Mouse (Mus musculus) heart, embryonic 10.5 days (tissue): ENCODE results near the gene Strada. TPM values are rescaled to one million over a fixed set of nuclear protein-coding genes. Genes with fewer than 3 reads are reported as not detected.

Experiments
- DNase-seq: peaks from one replicate; pipeline ENCODE4 v3.0.0-alpha.2; 2017; ENCODE audit warnings: low spot score
- H3K27ac ChIP-seq: fragments of 300-500 bp; sonication (generic); 2 replicates; pipeline ENCODE4 v1.5.1; 2016; ENCODE audit warnings: mild to moderate bottlenecking
- H3K27me3 ChIP-seq: fragments of 300-500 bp; sonication (generic); 2 replicates; pipeline ENCODE4 v1.6.1; 2016; ENCODE audit warnings: mild to moderate bottlenecking; ENCODE audit not compliant: poor library complexity, insufficient read depth, severe bottlenecking
- H3K36me3 ChIP-seq: fragments of 300-500 bp; sonication (generic); 2 replicates; pipeline ENCODE4 v1.6.1; 2016; ENCODE audit warnings: mild to moderate bottlenecking, moderate library complexity
- H3K4me1 ChIP-seq: fragments of 300-500 bp; sonication (generic); 2 replicates; pipeline ENCODE4 v1.6.1; 2016; ENCODE audit warnings: mild to moderate bottlenecking
- H3K4me3 ChIP-seq: fragments of 300-500 bp; sonication (generic); 2 replicates; pipeline ENCODE4 v1.5.1; 2016; ENCODE audit warnings: mild to moderate bottlenecking, moderate library complexity
- H3K9me3 ChIP-seq: fragments of 300-500 bp; sonication (generic); 2 replicates; pipeline ENCODE4 v1.6.1; 2016; ENCODE audit warnings: mild to moderate bottlenecking, moderate library complexity
- WGBS: fragments of 180-500 bp; shearing (Covaris S2); methylation state at CpG from one replicate; pipeline ENCODE4 v1.1.7; 2016; 5-methylcytosine and 5-hydroxymethylcytosine counted together
- polyA plus RNA-seq: library from polyadenylated mRNA; unstranded; fragments of >200 nt; fragmentation: Nextera tagmentation; extraction: Ambion mirVana; gene quantifications from 2 replicates; pipeline ENCODE4 v1.2.1, GENCODE M21; 2016

The Strada gene
- polyA plus RNA-seq, 1 experiment from 2014 or later = 27.4 TPM

DNA sequence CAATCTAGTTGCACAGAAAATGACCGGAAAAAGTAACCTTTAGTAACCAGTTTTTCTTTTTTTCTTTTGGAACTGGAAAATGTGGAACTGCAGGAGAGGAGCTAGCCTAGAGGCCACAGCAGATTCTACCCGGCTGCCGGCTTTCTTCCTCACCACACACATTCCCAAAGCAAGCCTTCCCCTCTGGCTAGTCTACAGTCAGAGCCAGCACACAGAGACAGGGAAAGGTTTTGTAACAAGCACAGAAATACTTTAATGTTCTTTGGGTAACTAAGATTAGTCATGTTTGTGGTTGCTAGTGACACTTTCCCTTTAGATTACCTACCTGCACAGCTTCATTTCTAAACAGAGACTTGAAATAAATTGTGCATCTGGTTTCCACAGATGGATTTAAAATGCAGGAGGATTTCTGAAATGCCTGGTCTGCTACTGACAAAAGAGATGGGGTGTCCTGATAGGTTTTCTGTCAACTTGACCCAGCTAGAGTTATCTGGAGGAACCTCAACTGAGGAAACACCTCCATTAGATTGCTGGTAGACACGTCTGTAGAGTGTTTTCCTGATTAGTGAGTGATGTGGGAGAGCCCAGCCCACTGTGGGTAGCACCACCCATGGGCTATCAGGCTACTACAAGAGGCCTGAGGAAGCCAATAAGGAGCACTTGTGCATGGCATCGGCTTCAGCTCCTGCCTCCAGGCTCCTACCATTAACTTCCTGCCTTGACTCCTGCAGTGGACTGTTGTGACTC, 23.8 kb downstream of the Strada start:
- no peak overlapping the region for H3K4me3 ChIP-seq
- no peaks in the 10 kb centered on the region for H3K9me3 ChIP-seq
- H3K36me3 ChIP-seq = 0 out of 2 replicates have a peak, but pooled peaks cover 5% of the 10 kb centered on the region
- DNase-seq = no peak
- H3K27ac ChIP-seq = no peak overlapping the region
- H3K4me1 ChIP-seq = peaks cover 8% of the 10 kb centered on the region; the same call in 1 of the 2 replicates
- WGBS = 58% methylated on average over 5 of the region's 5 CpGs
- H3K27me3 ChIP-seq = no peaks in the 10 kb centered on the region

DNA sequence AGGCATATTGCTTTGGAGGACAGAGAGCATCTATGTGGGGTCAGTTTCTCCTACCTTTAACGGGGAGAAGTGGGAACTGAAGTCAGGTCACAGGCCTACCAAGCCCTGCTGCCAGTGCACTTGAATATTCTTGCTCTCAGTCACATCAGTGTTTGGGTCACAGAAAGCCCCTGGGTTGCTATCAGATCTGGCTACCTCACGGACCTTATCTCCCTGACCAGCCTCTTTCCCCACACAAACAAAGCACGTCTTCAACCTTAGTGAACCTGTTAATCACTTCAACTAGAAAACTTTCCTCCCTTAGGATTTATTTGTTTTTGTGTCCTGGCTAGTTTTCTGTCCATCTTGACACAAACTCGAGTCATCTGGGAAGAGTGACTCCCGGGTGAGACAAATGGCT, 25.6 kb downstream of the Strada start:
- Histone ChIP-seq H3K27ac (no peak overlapping the region), H3K36me3 (peaks cover 13% of the 10 kb centered on the region; the same call in 1 of the 2 replicates), H3K4me1 (peaks cover 8% of the 10 kb centered on the region; the same call in 1 of the 2 replicates), H3K9me3 (no peaks in the 10 kb centered on the region), H3K27me3 (no peaks in the 10 kb centered on the region), H3K4me3 (no peak overlapping the region)
- 56% methylated on average over 5 of the region's 5 CpGs for WGBS
- no peak for DNase-seq

DNA sequence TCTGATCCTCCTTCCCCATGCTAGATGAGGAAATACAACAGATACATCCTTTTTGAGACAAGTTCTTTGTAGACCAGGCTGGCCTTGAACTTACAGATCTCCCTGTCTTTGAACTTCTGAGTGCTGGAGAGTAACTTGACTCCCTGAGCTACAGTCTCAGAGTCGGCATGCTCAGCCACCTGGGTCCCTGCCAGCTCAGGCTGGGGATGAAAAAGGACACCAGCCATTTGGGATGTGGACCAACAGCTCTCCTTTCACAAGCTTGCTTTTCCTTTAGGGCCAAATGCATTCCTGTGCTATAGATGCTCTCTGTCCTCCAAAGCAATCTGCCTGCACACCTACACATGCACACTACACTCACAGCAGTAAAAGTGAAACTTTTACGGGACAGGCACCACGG, 26.9 kb downstream of the Strada start:
- H3K9me3 ChIP-seq = no peaks in the 10 kb centered on the region
- H3K27ac ChIP-seq = no peak overlapping the region
- peaks cover 22% of the 10 kb centered on the region for H3K36me3 ChIP-seq
- H3K4me3 ChIP-seq = no peak overlapping the region
- no peak for DNase-seq
- peaks cover 8% of the 10 kb centered on the region; the same call in 1 of the 2 replicates for H3K4me1 ChIP-seq
- no peaks in the 10 kb centered on the region for H3K27me3 ChIP-seq
- WGBS = 65% methylated on average over 3 of the region's 3 CpGs

DNA sequence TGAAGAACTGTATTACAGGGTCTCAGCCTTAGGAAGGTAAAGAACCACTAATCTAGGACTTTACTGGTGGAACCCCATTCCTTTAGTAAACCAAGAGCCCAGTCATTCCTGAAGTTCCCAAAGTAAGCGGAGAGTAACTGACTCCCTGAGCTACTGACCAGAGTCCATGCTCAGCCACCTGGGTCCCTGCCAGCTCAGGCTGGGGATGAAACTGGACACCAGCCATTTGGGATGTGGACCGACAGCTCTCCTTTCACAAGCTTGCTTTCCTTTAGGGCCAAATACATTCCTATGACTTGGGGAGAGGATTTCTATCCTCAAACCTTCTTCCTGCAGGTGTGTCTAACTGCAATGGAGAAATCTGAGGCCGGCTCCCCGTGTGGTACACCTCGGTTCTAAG, 27.6 kb downstream of the Strada start:
- 80% methylated on average over 5 of the region's 5 CpGs for WGBS
- H3K36me3 ChIP-seq = peaks cover 25% of the 10 kb centered on the region
- H3K27me3 ChIP-seq = no peaks in the 10 kb centered on the region
- H3K9me3 ChIP-seq = no peaks in the 10 kb centered on the region
- H3K27ac ChIP-seq = no peak overlapping the region
- peaks cover 4% of the 10 kb centered on the region; the same call in 1 of the 2 replicates for H3K4me1 ChIP-seq
- no peak overlapping the region for H3K4me3 ChIP-seq
- DNase-seq = no peak

DNA sequence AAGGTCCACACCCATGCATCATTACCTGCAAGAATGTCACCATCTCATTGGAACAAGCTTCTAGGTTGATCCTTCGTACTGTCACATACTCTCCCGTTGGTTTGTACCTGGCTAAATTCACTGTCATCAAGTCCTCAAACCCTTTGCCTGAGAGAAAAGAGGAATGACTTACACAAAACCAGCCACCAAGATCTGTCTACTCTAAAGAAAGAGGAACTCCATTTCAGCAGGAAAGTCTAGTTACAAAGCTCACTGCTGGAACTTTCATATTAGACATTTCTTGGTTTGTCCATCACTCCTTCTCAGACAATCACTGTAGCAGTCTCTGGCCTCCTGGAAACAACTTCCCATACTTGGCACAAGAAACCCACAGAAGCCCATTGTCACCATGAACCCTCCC, 28.7 kb downstream of the Strada start:
- no peak overlapping the region for H3K27ac ChIP-seq
- no peaks in the 10 kb centered on the region for H3K27me3 ChIP-seq
- peaks cover 26% of the 10 kb centered on the region for H3K36me3 ChIP-seq
- 90% methylated on average over 2 of the region's 2 CpGs for WGBS
- H3K9me3 ChIP-seq = no peaks in the 10 kb centered on the region
- H3K4me3 ChIP-seq = no peak overlapping the region
- no peak for DNase-seq
- H3K4me1 ChIP-seq = no peaks in the 10 kb centered on the region

DNA sequence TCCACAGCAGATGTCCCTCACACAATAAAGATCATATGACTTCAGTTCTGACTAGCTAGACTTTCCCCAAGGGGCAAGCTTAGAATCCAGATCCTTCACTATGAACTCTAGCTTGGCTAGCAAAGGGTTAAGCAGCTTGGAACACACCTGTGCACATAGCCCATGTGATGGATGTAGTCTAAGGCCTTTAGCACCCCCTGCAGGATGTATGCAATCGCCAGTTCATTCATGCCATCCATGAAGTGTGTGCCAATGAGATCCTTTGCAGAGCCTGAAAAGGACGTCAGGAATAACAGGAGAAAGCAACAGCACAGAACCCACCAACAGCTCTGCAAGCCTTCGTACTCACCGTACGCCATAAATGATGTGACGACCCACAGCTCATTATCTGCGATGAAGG, 31.2 kb downstream of the Strada start:
- 79% methylated on average over 7 of the region's 7 CpGs for WGBS
- Histone ChIP-seq H3K27ac (no peak overlapping the region), H3K4me1 (no peaks in the 10 kb centered on the region), H3K36me3 (peaks cover 46% of the 10 kb centered on the region), H3K4me3 (no peak overlapping the region), H3K9me3 (no peaks in the 10 kb centered on the region), H3K27me3 (no peaks in the 10 kb centered on the region)
- no peak for DNase-seq

DNA sequence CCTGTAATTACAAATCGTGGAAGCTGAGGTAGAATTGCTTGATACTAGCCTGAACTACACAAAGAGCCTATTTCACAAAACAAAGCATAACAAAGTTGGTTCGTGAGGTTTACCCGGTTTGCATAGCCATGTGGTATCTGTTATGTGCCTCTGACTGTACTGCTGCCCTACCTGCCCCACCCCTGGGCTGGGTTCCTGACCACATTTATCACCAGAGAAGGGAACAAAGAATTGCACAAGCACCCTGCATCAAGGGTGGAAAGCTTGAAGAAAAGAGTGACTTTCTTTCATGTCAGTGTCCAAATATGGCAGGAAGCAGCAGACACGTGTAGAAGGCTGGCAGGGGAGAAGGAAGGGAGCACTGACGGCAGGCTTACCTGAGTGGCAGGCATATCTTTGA, 34.5 kb downstream of the Strada start:
- Histone ChIP-seq H3K27ac (no peak overlapping the region), H3K4me3 (no peak overlapping the region), H3K4me1 (peaks cover 7% of the 10 kb centered on the region), H3K9me3 (no peaks in the 10 kb centered on the region), H3K36me3 (peaks cover 59% of the 10 kb centered on the region), H3K27me3 (no peaks in the 10 kb centered on the region)
- no peak for DNase-seq
- WGBS = 80% methylated on average over 5 of the region's 5 CpGs

DNA sequence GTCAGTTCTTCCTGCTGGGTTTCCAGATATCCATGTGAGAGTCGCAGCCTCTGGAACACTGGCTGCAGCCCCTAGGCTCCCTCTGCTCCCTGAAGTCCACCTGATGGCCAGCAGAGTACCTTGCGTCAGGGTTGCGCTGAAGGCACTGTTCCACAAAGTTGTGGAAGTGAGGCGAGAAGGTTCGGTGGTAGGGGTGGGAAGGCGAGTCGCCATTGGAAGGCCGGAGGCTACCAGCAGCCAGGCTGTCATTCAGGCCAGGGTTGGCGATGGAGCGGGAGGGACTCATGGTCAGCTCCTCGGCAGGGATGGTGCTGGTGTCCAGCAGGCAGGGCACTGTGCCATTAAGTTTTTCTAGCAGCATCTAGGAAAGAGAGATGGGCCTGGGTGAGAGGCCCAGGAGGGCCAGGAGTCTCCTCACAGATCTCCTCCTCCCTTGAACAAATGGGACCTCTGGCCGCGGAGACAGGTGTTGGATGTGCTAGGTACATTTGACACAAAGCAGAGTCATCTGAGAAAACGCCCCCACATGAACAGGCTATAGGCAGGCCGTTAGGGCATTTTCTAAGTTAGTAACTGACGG, 37.3 kb downstream of the Strada start:
- H3K9me3 ChIP-seq = no peaks in the 10 kb centered on the region
- H3K36me3 ChIP-seq = peaks cover 47% of the 10 kb centered on the region
- no peak overlapping the region for H3K4me3 ChIP-seq
- WGBS = 83% methylated on average over 16 of the region's 16 CpGs
- no peak overlapping the region for H3K27ac ChIP-seq
- DNase-seq = peak; percentile 55
- H3K4me1 ChIP-seq = peaks cover 22% of the 10 kb centered on the region
- no peaks in the 10 kb centered on the region for H3K27me3 ChIP-seq

DNA sequence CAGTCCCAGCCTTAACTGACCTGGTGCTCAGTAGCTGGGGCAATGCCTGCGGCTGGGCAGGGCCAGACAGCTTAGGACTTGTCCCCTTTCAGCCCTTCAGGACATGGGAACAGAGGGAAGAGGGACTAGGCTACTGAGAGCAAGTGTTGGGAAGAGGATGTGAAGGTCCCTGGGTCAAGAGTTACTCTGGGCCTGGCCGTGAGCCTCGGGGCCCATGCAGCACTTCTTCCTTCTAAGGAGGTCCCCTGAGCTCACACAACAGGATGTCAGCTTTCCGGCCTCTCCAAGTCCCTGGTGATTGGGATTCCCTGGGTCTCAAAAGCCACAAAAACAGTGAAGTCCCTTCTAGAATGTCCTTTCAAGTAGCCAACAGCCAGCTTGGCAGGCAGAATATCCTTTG, 38.4 kb downstream of the Strada start:
- Histone ChIP-seq H3K4me3 (no peak overlapping the region), H3K27me3 (no peaks in the 10 kb centered on the region), H3K36me3 (peaks cover 52% of the 10 kb centered on the region), H3K9me3 (no peaks in the 10 kb centered on the region), H3K27ac (peak overlapping the region; percentile 47; the same call in 1 of the 2 replicates), H3K4me1 (peaks cover 33% of the 10 kb centered on the region)
- 82% methylated on average over 4 of the region's 4 CpGs for WGBS
- no peak for DNase-seq

DNA sequence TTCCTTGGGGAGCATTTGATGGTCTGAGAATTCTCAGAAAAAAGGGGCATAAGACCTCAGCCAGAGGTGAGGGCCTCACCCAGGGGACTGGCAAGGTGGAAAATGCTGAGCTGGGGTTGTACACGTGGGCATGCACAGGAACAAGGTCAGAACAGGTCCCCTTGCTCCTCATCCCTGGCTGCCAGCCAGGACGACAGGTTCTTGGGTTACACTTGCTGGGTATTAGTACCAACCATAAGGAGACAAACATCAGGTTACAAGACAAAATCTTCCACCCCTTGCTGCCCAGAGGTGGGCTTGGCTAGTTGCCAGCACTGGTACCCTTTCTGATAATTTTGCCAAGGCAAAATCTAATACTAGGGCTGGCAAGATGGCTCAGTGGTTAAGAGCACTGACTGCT, 39.7 kb downstream of the Strada start:
- peaks cover 53% of the 10 kb centered on the region for H3K36me3 ChIP-seq
- no peak overlapping the region for H3K4me3 ChIP-seq
- WGBS = 85% methylated on average over 2 of the region's 2 CpGs
- DNase-seq = peak; percentile 67
- H3K4me1 ChIP-seq = peaks cover 45% of the 10 kb centered on the region
- H3K9me3 ChIP-seq = no peaks in the 10 kb centered on the region
- H3K27ac ChIP-seq = no peak overlapping the region
- H3K27me3 ChIP-seq = no peaks in the 10 kb centered on the region

DNA sequence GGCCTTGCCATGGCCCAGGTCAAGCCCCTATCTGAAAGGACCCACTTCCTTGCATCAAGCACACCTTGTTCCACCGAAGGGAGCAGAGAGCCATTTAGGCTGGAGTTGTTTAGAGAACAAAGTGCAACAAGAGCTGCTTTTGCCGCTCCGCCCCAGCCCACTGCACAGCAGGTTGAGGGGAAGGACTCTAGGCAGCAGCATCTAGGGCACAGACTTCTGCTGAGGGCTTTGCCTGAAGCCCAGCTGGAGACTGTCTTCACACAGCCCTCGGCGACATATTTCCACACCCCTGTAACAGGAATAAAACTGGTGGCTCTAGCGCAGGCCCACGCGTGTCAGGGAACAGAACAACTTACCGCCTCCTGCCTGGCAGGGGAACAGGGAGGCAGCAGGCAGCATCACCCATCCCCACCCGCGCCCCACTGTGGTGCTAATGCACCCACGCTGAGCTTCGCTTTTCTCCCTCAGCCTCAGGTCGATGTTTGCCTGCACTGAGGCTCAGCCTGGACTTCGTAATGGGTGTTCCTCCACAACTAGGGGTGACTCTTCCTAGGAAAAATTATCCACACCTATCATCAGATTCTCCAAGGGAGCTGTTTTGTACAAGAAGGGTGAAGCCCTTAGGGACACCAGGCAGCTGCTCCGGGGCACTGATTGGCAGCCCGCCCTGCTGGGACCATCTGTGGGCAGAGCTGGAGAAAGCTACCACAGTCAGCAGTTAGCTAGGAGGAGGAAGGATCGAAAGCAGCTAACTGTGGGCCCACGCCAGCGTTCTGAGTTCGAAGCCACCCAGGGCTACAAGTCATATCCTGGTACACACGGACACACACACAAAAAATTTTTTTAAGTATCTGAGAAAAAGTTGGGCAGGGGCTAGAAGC, 40.9 kb downstream of the Strada start, which contains the start of the genes Gm10840 and Limd2:
Gene Gm10840, plus strand, starts transcription at position 10 of the 881 bp plus-strand sequence.
Gene Limd2, minus strand, starts transcription at position 20 of the 881 bp plus-strand sequence.
- H3K4me1 ChIP-seq = peaks cover 45% of the 10 kb centered on the region
- H3K27ac ChIP-seq = peak within 1 kb of the TSS; percentile 97
- 33% methylated on average over 22 of the region's 22 CpGs for WGBS
- DNase-seq = no peak
- peak within 1 kb of the TSS; percentile 90 for H3K4me3 ChIP-seq
- peaks cover 57% of the 10 kb centered on the region for H3K36me3 ChIP-seq
- H3K9me3 ChIP-seq = no peaks in the 10 kb centered on the region
- H3K27me3 ChIP-seq = no peaks in the 10 kb centered on the region

DNA sequence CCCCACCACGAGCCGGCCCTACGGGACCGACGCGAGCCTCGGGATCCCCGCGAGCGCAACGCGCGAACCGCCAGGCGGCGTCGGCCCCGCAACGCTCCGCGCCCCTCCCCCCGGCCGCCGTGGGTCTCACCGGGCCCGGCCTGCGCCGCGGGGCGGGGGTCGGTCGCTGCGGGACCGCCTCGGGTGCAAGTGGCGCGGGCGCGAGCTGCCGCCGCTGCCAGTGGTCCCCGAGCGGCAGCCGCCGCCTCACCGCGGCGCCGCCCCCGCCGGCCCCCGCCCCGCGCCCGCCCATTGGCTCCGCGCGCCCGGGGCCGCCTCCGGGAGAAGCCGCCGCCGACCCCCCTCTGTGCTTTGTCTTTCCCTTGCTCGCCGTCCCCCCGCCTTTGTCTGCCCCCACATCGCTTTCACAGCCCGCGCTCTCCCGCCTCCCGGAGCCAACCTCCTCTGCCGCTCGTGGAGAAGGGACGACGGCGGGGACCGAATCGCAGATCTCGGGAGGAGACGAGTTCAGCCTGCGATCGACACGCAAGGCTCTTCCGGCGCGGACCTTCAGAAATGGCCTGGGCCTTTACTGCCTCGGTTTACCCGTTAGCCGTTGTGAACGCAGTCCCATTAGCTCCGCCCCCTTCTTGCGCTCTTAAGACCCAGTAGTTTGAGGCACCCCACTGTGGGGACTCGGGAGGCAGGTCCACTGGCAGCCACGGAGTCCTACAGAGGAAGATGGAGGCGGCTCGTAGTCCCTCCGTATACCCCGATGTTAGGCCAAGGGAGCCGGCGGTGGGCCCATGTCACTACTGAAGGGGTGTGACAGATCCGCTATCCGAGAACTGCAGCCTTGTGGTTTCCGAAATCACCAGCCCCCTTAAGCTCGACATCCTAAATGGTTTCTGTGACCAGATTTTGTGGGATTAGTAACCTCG, 41.8 kb downstream of the Strada start:
- Histone ChIP-seq H3K4me3 (peak overlapping the region; percentile 90), H3K27ac (peak overlapping the region; percentile 97), H3K4me1 (peaks cover 45% of the 10 kb centered on the region), H3K36me3 (peaks cover 58% of the 10 kb centered on the region), H3K27me3 (no peaks in the 10 kb centered on the region), H3K9me3 (no peaks in the 10 kb centered on the region)
- DNase-seq = peak; percentile 89
- WGBS = under 1% methylated on average over 80 of the region's 106 CpGs
